Mouse (Mus musculus) liver, adult (tissue): Measurements from ENCODE around the gene Wnt7b.

Source experiments
- GATA4 ChIP-seq: IDR thresholded peaks from 2 replicates; pipeline ENCODE4 v1.6.1; 2014; ENCODE audit warnings: mild to moderate bottlenecking, low read length; ENCODE audit not compliant: insufficient replicate concordance

Wnt7b gene

DNA sequence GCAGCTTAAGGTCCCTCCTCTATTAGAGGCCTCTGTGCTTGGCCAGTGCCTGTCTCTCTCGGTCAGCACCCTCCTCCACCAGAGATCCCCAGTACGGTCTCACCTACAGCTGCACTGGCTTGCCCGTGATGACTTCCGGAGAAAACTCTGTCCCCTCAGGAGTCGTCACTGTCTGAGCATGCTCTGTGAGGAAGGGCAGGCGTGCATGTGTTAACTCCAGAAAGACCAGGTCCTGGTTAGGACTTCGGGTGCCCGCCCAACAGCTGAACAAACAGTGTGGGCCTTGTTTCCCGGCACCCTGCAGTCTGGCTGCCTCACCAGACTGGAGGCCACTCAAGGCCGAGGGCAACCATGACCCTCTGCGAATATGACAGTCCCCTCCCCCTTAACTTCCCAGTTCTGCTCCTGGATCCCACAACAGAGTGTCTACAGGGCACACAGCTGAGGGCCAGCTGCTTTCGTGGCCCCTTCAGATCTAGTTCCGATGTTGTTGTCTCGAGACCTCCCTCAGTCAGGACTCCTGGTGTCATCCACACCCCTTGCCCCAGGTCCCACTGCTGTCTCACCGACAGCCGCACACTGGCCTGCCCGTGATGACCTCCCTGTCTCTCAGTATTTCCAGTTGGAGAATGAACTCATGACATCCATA lies 23.8 kb upstream of the Wnt7b start:
- TF ChIP-seq GATA4 = no peak

DNA sequence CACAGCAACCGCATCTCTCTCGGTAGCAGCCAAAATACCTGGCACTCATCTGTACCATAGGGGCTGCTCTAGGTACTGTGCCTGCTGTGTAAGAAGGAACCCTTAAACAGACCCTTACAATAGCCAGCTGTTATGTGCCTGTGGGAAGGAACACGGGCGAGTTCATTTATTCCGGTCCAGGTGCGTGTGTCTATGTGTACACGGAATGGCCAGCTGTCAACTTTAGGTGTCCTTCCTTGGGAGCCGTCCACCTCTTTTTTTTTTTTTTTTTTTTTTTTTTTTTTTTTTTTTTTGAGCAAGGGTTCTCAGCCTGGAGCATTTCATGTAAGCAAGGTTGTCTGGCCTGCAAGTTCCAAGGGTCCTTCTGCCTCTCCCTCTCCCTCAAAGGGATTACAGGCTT lies 22.7 kb upstream of the Wnt7b start:
- no peak for TF ChIP-seq GATA4

DNA sequence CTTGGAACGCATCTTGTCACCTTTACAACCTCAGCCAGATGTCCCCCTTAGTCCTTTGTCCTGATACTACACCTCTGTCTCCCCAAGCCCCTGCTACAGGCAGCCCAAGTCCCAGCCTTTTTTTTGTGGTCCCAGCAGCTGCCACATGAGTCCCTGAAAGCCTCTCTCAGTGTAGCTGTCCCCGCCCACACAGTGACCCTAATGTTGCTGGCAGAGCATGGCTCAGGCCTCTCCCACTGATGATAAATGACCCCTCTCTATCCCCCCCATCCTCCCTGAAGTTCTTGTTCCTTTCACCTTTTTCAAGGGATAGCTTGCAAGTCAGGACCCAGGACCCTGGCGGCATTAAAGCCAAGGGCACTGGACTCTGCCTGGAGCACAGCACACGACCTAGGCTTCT lies 22.2 kb upstream of the Wnt7b start:
- no peak for TF ChIP-seq GATA4

DNA sequence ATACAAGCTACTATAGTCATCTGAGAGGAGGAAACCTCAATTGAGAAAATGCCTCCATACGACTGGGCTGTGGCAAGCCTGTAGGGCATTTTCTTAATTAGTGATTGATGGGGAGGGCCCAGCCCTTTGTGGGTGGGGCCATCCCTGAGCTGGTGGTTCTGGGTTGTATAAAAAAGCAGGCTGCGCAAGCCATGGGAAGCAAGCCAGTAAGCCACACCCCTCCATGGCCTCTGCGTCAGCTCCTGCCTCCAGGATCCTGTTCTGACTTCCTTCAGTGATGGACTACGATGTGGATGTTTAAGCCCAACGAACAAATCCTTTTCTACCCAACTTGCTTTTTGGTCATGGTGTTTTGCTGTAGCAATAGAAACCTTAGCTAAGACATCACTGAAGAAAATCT lies 21.1 kb upstream of the Wnt7b start:
- TF ChIP-seq GATA4 = no peak

DNA sequence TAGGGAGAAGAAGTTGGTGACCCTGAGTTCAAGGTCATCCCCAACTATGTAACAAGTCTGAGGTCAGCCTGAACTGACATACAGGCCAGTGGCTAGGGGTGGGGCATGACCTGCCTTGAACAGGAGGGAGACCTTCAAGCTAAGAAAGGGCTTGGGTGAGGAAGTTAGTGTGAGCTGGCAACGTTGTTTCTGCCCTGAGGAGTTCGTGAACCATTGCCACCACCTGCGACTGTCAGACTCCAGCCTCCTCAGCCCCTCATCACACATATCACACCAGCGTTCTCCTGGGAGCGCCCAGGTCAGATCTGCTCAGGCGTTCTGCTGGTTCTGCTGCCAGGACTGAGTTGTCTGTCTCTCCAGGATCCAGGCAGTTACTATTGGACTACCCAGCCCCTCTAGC lies 20.5 kb upstream of the Wnt7b start:
- no peak for TF ChIP-seq GATA4

DNA sequence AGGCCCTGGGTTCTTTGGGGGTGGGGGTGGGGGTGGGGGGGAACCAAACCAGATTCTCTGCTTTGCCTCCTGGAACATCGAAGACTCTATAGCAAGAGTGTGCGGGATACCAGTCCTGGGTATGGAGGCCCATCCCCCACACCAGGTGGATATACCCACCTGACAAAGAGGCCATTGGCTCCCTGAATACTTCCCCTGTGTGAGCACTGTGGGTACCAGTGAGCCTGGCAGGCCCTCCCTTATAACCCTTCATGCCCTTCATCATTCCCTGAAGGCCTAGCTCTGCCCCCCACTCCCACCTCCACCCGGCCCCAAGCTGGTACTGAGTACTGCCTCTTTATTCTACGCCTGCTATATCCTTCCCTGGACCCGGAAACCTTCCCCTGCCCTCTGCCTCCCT lies 19.7 kb upstream of the Wnt7b start:
- no peak for TF ChIP-seq GATA4

DNA sequence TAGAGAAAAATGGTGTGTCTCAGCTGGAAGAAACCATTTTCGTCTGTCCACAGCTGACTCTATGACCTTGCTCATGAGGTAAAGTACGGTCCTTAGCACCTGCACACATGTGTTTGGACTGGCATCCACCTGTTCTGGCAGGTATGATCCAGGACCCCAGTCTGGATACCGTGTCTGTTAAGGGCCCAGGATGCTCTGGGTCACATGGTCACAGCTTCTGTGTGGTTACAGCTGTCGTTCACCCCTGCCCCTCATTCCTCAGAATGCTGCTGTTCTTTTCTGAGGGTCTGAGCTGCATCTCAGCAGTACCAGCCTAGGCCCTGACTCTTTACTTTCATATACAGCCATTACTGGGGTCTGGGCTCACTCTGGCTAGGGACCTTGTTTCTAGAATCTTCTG lies 18.9 kb upstream of the Wnt7b start:
- TF ChIP-seq GATA4 = no peak

DNA sequence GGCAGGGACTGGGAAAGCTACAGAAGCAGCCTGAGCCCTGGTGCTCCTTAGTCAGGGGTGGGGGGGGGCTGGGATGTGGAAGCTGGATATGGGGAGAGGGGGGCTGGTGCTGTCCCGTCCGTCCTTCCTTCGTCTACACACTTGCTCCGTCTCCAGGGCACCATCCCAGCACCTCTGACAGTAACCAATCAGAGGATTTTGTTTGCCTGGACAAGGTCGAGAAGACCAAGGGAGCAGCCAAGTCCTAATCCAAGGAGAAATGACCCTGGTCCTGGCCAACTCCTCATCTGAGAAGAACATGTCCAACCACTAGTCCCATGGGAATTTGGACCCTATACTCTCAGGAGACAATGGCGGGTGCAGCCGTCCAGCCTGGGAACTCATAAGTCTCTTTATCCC lies 18.4 kb upstream of the Wnt7b start:
- no peak for TF ChIP-seq GATA4

DNA sequence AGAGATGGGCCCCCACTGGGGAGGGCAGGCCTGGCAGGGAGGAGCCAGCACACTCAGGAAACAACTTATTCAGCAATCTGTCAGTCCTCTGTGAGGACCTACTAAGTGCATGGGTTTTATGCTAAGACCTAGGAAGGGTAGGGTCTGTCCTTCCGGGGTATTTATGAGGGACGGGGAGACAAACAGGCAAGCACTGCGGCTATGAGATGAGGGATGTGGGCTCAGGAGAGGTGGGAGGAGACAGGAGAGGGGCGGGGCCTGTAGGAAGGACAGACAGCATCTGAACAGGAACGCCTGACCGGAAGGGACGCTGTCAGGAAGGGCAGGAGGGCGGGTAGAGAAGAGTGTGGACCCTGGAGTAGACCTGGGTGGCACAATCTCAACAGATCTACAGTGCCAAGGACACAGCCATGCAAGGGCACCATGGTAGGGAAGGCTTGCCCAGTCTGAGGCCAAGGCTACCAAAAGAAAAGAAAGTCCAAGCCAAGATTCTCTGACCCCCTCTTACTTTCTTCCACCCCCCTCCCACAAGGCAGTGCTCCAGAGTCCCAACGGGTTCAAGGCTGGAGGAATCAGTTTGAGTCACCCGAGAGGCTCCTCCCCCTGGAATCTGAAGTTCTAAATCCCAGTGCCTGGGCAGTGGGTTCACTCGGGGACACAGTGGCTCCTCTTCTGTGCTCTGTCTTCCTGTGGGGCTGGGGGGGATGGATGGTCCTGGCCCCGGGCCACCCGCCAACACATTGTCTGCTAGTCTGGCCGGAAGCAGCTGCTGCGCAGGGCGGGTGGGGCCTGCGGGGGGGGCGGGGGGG lies 17.8 kb upstream of the Wnt7b start:
- TF ChIP-seq GATA4 = no peak

DNA sequence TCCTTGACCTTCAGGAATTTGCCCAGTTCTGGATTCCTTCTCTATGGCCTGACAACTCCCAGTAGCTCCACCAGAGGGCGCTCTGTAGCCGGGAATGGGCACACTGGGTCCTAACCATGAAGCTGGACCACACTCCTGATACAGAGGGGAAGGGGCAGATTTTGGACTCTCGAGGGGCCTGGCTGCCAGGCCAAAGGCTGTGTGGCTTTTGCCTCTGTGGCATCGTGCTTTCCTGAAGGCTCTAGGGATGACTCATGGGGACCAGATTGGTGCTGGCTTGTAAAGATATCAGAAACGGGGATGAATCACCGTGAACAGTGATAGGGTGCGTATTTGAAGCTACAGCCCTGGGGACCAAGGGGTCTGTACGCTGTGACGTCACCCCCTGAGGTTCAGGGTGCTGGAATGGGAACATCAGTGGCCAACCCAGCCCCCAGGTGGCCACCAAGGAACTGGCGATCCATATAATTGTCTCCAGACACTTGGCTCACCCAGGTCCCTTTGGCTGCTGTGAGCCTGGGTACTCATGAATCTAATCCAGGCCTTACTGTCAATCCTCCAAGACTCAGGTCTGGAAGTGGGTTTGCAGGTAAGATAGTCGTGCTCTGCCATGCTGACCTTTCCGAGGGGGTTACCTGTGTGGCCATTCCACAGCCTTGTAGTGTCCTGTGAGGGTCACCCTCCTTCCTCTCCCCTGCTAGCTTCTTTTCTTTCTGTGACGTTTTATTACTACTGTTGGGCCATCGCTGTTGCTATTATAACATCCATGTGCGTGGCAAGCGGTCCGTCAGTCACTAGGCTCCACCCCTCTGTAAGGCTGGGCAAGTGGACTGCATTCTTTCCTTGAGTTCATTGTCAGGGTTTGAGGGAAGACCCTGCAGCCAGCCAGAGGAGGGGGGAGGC lies 17.0 kb upstream of the Wnt7b start:
- no peak for TF ChIP-seq GATA4

DNA sequence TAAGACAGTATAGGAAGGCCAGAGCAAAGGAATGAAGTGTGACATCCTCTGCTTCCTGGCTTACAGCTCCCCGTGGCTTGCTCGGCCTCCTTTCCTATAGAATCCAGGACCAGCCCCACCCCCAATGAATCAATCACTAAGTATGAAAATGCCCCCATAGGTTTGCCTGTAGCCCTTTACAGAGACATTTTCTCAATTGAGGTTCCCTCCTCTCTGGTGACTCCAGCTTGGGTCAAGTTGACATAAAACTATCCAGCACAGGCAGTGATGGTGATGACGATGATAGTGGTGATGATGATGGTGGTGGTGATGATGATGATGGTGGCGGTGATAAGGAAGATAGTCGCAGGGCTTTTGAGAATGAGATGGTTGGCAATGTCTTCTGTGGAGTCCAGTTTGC lies 16.2 kb upstream of the Wnt7b start:
- no peak for TF ChIP-seq GATA4

DNA sequence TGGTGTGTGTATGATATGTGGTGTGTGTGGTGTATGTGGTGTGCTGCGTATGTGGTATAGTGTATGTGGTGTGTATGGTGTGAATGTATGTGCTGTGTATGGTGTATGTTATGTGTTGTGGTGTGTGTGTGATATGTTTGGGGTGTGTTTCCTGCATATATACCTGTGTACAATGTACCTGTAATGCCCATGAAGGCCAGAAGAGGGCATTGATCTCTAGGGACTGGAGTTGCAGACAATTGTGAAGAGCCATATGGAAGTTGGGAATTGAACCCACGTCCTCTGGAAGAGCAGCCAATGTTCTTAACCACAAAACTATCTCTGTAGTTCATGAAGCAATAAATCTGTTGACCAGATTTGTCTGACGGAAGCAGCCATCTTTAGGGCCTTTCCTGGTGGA lies 15.1 kb upstream of the Wnt7b start:
- TF ChIP-seq GATA4 = no peak

DNA sequence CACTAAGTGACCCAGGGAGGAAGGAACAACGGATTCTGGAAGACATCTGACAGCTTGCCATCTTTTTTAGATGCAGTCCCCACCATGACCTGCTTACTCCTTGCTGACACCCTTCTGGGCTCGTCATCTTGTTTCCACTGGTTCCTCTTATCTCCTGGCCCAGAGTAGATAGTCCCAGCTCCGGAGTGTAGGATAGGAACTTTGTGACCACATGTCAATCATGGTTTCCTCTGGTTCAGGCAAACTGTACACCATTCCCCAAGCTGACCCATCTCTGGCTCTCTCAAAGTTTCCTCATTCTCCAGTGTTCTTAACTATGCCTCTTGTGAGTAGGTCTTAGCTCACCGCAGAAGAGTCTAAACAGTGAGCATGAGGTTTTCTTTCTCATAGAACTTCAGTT lies 10.4 kb upstream of the Wnt7b start:
- no peak for TF ChIP-seq GATA4

DNA sequence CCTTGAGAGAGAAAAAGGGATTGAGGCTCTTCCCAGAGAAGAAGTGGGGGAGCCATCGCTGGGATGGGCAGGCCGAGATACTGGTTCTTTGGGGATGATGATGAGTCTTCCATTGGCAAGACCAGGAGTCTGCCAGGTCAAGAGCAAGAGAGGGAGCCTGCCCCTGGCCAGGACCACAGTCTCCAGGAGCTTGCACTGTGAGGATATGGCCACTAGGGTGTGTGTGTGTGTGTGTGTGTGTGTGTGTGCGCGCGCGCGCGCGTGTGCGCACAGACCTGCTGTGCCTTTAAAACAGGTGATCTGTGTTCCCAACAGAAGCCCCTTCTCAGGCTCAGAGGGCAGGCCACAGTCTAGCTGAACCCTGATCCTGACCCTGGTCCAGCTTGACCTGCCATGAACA lies 8.6 kb upstream of the Wnt7b start:
- no peak for TF ChIP-seq GATA4

DNA sequence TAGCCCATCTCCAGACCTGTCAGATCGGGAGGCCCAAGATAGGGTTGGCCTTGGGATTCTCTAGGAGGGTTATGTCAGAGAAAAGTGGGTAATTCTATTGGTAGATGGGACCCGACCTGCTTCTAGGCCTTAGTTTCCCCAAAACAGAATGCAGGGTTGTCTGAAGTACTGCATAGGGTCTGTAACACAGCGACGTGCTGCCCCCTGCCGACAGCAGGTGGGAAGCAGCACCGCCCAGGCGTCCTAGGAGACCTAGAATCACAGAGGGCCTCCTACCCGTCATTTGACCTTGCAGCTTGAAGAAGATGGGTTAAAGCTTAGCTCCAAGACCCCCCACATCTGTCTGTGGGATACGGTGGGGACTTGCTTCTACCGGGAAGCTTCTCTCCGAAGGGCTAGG lies 1.2 kb upstream of the Wnt7b start:
- TF ChIP-seq GATA4 = no peak

DNA sequence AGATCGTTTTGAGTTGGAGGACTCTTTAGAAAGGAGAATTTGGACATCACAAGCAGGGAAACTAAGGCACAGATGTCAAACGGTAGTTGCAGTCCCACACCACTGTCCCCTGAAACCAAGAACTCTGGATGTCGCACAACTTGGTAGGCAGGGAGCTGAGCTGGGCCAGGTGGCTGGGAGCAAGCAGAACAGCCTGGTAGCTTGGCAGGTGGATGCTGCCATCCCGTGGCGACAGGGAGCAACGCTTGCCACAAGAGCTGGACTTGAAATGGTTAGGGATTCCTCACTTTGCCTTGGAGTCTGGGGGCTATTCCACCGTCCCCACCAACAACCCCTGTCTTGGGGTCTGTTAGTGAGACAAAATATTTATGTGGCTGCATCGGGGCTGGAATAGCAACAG lies 751 bp upstream of the Wnt7b start:
- TF ChIP-seq GATA4 = no peak
